Mouse (Mus musculus) cerebellum, adult 2 months (tissue): ENCODE measurements around the gene Camk2d. TPM values are rescaled to one million over a fixed set of nuclear protein-coding genes. Genes with fewer than 3 reads are reported as not detected.

ENCODE experiments used
- DNase-seq, 2 experiments: peaks; one replicate each; pipeline ENCODE4 v3.0.0; 2021
- H3K27ac ChIP-seq: fragments of 200-500 bp; 2 replicates; pipeline ENCODE4 v1.5.1; 2012; ENCODE audit warnings: low read length, control low read depth, inconsistent platforms; ENCODE audit not compliant: insufficient read depth
- H3K27me3 ChIP-seq: fragments of 200-500 bp; 2 replicates; pipeline ENCODE4 v1.6.1; 2012; ENCODE audit warnings: inconsistent platforms, mild to moderate bottlenecking, low read length, moderate library complexity; ENCODE audit not compliant: control insufficient read depth, insufficient read depth
- H3K4me1 ChIP-seq: fragments of 200-500 bp; 2 replicates; pipeline ENCODE4 v1.6.1; 2011; ENCODE audit warnings: low read length; ENCODE audit not compliant: control insufficient read depth, insufficient read depth
- H3K4me3 ChIP-seq: fragments of 200-500 bp; replicated peaks from 2 replicates; pipeline ENCODE3; 2011; ENCODE audit warnings: mild to moderate bottlenecking, low read depth, low read length, control low read depth; ENCODE audit not compliant: insufficient read depth
- CTCF ChIP-seq: fragments of 200-500 bp; IDR thresholded peaks from 2 replicates; pipeline ENCODE4 v1.5.1; 2011; ENCODE audit warnings: low read depth, mild to moderate bottlenecking, control low read depth, low read length, moderate library complexity, borderline replicate concordance; ENCODE audit not compliant: insufficient read depth
- POLR2A ChIP-seq: fragments of 200-500 bp; IDR thresholded peaks from 2 replicates; pipeline ENCODE4 v1.6.1; 2011; ENCODE audit warnings: low read length, control low read depth, borderline replicate concordance; ENCODE audit not compliant: insufficient read depth
- WGBS: fragments of 180-500 bp; shearing (Covaris S2); methylation state at CpG from one replicate; pipeline ENCODE4 v1.1.7; 2018; 5-methylcytosine and 5-hydroxymethylcytosine counted together
- polyA plus RNA-seq: library from polyadenylated mRNA; depleted of rRNA; stranded (reverse); fragments of >200 nt; gene quantifications from 2 replicates; pipeline ENCODE4 v1.2.3, GENCODE M21; 2012

The Camk2d gene
- polyA plus RNA-seq, 1 experiment: 162 TPM

DNA sequence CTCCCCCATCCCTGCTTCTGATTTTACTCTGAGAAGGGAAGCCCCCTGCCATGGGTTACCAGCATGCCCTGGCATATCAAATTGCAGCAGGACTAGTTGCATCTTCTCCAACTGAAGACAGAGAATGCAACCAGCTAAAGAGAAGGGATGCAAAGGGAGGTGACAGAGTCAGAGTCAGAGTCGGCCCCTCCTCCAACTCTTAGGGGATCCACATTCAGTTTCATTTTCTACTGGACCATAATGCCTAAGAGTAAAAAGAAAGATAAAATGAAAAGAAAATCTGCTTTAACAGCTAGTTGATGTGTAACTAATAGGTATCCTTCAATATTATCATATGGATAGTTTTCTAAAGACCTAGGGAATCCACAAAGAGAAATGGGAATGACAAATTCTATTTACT lies 162.3 kb downstream of the Camk2d start:
- no peak for TF ChIP-seq POLR2A
- no peak for TF ChIP-seq CTCF
- WGBS: 98% methylated on average over 1 of the region's 1 CpGs
- no peak overlapping the region for H3K4me3 ChIP-seq
- H3K27ac ChIP-seq: no peak overlapping the region
- no peak for DNase-seq
- no peaks in the 10 kb centered on the region for H3K27me3 ChIP-seq
- H3K4me1 ChIP-seq: peaks cover 5% of the 10 kb centered on the region; the same call in 1 of the 2 replicates

GRCm38 (mm10) chr3:126760608-126761007 lies 164.5 kb downstream of the Camk2d start:
- H3K27me3 ChIP-seq: no peaks in the 10 kb centered on the region
- peaks cover 5% of the 10 kb centered on the region; the same call in 1 of the 2 replicates for H3K4me1 ChIP-seq
- H3K27ac ChIP-seq: no peak overlapping the region
- no peak for DNase-seq
- 79% methylated on average over 3 of the region's 3 CpGs for WGBS
- H3K4me3 ChIP-seq: no peak overlapping the region
- TF ChIP-seq CTCF: no peak
- no peak for TF ChIP-seq POLR2A

GRCm38 (mm10) chr3:126764745-126765144 lies 168.6 kb downstream of the Camk2d start:
- peaks cover 5% of the 10 kb centered on the region; the same call in 1 of the 2 replicates for H3K4me1 ChIP-seq
- no peak overlapping the region for H3K4me3 ChIP-seq
- no peak overlapping the region for H3K27ac ChIP-seq
- H3K27me3 ChIP-seq: no peaks in the 10 kb centered on the region
- no peak for TF ChIP-seq CTCF
- no peak for TF ChIP-seq POLR2A
- 69% methylated on average over 4 of the region's 4 CpGs for WGBS
- DNase-seq: no peak

DNA sequence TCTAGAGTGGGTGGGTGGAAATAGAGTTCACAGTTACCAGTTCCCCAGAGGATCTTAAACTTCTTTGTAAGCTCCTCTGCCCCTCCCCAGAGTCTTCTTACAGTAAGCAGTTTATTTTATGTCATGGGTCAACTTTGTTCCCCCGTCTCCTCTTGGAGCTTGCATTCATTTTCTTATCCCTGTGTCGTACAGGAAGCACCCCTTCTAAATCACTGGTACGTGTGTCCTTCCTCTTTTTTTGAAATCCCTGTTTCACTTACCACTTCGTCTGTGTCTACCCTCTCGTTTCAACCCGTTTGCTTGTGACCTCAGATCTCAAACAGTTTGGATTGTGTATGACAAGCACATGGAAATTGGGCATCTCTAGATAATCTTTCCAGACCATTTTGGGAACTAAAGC lies 174.0 kb downstream of the Camk2d start:
- no peak for DNase-seq
- 88% methylated on average over 6 of the region's 6 CpGs for WGBS
- Histone ChIP-seq H3K27ac (no peak overlapping the region), H3K4me1 (no peaks in the 10 kb centered on the region), H3K4me3 (no peak overlapping the region), H3K27me3 (no peaks in the 10 kb centered on the region)
- TF ChIP-seq POLR2A (no peak), CTCF (no peak)

DNA sequence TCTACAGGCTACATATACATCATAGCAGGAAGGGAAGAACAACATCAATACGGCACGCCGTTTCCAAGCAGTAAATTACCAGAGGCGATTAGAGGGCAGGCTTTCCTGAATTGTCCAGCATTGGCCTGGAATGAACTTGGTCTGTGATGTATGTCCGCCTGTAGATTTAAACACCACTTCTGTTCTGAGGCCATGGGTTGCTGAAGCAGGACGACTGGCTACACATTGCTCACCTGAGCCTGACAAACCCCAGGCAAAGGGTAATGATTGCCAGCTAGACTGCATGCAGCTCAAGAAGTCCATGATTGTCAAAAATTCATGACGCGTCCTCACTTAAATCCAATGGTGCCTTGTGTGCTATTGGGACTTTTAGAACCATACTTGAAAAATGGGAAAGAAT lies 174.9 kb downstream of the Camk2d start:
- DNase-seq: no peak
- Histone ChIP-seq H3K27ac (no peak overlapping the region), H3K4me3 (no peak overlapping the region), H3K27me3 (no peaks in the 10 kb centered on the region), H3K4me1 (no peaks in the 10 kb centered on the region)
- 81% methylated on average over 8 of the region's 8 CpGs for WGBS
- TF ChIP-seq POLR2A (no peak), CTCF (no peak)

DNA sequence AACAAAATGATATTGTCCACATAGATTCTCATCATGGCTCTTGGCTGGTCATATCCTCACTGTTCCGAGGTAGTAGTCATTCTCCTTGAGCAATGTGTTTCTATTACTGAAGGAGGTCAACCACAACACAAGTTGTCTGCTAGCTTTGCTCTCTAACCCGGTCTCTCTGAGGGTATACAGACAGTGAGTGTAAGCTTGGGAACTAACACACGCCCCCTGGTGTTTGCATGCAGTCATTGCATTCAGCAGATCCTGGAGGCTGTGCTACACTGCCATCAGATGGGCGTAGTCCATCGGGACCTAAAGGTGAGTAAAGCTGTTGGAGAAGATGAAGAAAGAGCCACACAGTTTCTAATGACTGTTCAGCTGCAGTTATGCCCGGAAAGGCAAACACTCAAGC lies 175.4 kb downstream of the Camk2d start:
- WGBS: 9% methylated on average over 6 of the region's 6 CpGs
- peak; percentile 85 to 88 for DNase-seq
- H3K27ac ChIP-seq: no peak overlapping the region
- H3K4me1 ChIP-seq: no peaks in the 10 kb centered on the region
- no peak overlapping the region for H3K4me3 ChIP-seq
- peak; percentile 98 for TF ChIP-seq CTCF
- TF ChIP-seq POLR2A: no peak
- H3K27me3 ChIP-seq: no peaks in the 10 kb centered on the region

DNA sequence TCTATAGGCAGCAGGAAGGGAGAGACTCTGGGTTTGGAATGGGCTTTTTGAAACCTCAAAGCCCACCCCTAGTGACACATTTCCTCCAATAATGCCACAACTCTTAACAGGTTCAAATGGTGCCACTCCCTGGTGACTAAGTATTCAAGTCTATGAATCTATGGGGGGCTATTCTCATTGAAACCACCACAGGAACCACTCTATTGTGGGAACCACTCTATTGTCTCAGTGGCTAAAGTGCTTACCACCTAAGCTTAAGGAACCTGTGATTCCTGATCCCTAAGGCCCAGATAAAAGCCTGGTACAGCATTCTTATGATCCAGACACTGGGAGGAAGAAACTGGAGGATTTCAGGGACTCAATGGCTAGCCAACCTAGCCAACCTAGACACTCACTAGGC lies 179.9 kb downstream of the Camk2d start:
- Histone ChIP-seq H3K4me1 (no peaks in the 10 kb centered on the region), H3K27me3 (no peaks in the 10 kb centered on the region), H3K4me3 (no peak overlapping the region), H3K27ac (no peak overlapping the region)
- TF ChIP-seq POLR2A (no peak), CTCF (no peak)
- DNase-seq: no peak

GRCm38 (mm10) chr3:126777101-126777500 lies 181.0 kb downstream of the Camk2d start:
- DNase-seq: no peak
- Histone ChIP-seq H3K27ac (no peak overlapping the region), H3K27me3 (no peaks in the 10 kb centered on the region), H3K4me3 (no peak overlapping the region), H3K4me1 (no peaks in the 10 kb centered on the region)
- TF ChIP-seq POLR2A: no peak
- no peak for TF ChIP-seq CTCF
- 97% methylated on average over 9 of the region's 9 CpGs for WGBS
